Mouse (Mus musculus): ENCODE results near the gene Flt3l.
"Not testable (repeated sequence)": the region's sequence is repeated elsewhere in the genome, so short reads cannot be mapped to it uniquely, and the experiment has no call there.

Flt3l gene

GRCm38 (mm10) chr7:45141319-45141718 lies 5.1 kb upstream of the Flt3l start:
- DNase-seq: no peak

DNA sequence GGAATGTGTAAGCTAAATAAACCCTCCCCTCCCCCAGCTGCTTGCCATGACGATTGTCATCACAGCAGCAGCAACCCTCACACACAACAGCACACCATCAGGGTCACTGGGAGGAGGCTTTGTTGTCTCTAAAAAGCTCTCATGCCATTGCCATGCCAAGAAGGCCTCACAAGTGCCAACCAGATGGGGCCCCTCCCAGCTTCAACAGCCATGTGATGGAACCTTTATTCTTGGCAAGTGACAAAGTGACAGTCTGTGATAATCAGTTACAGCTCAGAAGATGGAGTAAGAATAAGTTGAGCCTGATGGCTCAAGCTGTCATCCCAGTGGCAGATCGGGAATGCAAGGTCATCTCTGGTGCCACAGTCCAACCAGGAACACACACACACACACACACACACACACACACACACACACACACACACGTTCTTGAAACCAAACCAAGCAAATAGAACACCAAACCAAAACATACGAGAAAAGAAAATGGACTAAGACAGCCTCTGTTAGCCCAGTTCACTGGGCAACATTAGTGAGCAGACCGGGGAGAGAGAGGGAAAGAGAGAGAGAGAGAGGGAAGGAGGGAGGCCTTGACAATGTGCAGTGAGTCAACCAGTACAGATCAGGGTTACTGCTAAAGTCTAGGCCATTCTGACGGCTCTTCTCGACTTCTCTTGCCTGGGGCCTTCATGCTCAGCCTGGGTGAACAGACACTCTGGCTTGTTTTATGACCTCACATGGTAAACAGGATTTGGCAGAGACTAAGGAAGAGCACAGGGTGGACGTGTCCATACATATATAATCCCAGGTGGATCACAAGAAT lies 3.9 kb upstream of the Flt3l start:
- no peak for DNase-seq

GRCm38 (mm10) chr7:45138403-45138802 lies 2.2 kb upstream of the Flt3l start:
- DNase-seq: no peak

DNA sequence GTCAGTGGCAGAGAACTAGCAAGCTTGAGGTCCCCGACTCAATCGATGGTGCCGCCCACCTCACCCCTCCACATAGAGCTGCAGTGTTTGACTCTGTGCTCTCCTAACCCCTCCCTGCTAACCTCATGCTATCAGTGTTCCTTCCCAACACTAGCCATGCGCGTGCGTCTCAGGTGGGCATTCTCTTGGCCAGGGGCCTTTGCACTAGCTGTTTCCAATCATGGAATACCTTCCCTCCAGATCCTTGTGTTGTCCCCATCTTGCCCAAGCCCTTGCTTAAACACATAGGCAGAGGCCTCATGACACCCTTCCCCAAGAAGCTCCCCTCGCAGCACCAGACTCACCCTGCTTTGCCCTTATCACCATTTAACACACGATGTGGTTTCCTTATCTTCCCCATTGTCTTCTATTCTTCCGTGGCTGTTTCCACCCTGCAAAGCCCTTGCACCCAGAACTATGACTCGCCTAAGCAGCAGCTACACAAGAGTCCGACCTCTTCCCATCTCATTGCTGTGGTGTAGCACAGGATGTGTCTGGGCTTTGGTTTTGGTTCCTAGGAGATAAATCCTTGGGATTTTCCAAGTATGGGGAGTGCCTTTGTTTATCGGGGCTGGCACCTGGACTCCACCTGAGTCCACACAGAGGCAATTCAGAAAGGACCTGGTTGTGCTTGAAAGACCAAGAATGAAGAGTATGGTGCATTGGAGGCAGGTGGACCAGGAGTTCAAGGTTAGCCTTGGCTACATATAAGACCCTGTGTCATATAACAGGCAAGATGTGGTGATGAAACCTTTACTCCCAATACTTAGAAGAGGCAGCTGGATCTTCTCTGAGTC lies 1.2 kb upstream of the Flt3l start:
- no peak for DNase-seq

DNA sequence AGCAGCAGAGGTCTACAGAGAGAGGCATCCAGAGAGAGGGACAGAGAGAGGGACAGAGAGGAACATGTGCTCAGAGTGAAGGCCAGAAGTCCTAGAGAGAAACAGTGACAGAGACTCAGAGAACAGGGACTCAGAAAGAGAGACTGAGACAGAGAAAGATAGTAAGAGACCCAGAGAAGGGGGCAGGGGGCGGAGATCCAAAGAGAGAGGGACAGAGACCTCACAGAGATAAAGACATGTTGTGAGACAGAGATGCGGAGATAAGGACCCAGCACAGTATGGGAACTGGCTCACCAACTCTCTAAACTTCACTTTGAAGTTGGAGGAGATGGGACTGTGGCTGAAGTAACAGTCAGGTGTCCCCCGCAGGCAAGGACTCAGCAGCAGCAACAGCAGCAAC lies 862 bp downstream of the Flt3l start:
- no peak for DNase-seq

DNA sequence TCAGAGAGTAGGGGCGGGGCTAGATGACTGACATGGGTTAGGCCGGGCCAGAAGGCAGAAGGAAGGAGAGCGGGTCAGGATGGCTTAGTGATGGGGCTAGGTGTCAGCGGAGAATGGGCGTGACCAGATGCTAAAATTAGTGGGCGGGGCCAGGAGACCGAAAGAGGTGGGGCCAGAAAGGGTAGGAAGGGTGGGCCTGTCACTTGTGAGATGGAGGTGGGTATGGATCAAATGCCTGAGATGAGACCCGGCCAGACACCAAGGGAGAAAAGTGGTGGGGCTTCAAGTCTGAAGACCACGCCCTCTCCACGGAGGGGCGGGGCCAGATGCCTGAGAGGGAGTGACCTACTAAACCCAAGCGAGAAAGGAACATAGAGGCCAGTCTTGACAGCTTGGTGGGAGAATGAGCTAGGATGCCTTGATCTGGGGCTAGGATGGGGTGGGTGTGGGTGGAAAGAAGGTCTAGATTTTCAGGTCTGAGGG lies 1.6 kb downstream of the Flt3l start:
- DNase-seq: peak; percentile 77

- no peak for DNase-seq
These were observed 2.6 kb downstream of the Flt3l start for GRCm38 (mm10) chr7:45133446-45134159.

DNA sequence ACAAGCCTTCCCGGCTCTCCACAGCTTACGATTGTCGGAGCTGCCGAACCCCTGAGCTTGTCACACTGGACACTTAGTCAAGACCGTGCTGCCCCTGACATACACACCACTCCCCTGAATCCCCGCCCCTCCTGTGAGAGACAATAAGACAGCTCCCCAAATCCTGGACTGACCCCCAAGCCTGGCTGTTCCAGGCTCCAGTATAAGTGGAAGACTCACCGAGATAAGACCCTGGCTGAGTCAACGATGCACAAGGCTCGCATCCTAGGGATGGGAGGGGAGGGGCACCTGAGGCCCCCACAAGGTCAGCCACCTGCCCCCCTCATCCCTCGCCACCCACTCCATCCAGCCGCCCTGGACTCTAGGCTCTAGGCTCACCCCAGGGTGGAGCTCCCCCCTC lies 4.4 kb downstream of the Flt3l start:
- no peak for DNase-seq

DNA sequence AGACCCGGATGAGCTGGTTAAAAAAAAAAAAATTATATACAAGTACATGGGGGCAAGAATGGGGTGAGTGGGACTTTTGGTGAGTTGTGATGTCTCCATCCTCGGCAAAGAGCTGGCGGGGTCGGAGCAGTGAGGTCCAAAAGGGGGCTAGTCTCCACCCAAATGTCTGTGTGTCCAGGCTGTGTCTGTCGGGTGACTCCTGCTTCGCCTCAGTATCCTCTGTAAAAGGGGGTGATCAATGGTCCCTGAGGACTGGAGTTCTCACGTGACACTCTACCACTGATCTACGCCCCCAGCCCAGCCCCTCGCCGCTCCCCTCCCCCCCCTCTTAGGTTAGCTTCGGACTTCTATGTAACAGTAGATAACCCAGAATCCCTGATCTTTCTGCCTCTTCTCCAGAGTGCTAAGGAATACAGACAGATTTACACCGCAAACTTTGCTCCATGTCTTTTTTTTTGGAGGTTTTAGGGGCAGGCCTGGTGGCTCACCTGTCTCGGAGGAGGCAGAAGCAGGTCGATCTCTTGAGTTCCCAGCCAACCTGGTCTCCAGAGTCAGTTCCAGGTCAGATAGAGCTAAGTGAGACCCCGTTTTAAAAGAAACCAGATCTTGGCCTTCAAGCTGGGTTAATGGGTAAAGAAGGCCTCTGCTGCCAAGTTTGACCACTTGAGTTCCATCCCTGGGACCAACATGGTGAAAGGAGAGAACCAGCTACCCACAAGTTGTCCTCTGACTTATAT lies 6.3 kb downstream of the Flt3l start:
- DNase-seq: no peak

DNA sequence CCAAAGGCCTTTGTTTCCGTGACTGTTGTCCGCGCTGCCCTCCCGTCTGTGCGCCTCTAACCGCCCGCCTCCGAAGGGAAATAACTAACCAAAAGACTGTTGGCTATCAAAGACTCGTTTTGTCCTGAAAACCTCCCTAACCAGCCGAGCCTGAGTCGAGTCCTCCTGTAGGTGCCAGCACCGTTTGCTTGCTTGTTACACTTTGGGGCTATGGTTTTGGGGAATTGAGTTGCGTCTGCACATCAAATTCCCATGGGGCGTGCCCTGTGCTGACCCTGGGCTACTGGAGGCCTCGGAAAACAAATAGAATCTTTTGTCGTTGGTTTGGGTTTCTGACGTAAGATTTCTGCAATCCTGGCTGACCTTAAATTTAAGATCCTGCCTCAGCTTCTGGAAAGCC lies 6.9 kb downstream of the Flt3l start:
- DNase-seq: no peak

GRCm38 (mm10) chr7:45128624-45129246 lies 7.5 kb downstream of the Flt3l start, which contains the start of gene Rpl13a:
TSS of gene Rpl13a (minus strand) at chr7:45128761.
- peak; percentile 100 for DNase-seq

DNA sequence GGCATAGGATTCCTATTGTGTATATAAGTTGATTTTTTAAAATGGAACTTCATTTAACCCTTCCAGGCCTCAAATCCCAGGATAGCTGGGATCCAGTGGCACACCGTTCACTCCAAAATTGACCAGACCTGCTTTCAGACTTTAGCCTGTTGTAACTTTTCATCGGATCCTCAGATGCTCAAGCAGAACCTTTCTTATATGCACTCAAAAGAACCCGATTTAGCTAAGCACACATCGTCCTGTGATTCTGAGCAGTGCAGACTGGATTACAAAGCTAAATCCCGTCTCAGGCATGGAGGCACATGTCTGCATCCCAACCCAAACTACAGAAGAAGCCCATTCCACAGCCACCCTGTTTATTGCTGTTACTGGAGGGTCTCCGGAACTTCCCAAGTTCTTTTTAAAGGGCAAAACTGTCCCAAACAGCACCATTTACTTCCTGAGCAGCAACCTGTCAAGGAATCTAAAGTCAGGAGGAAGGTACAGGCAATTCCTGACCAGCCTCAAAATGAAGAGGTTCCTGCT lies 8.5 kb downstream of the Flt3l start:
- DNase-seq: no peak

GRCm38 (mm10) chr7:45126844-45127699 lies 9.2 kb downstream of the Flt3l start:
- DNase-seq: no peak

- no peak for DNase-seq
These were observed 9.9 kb downstream of the Flt3l start for GRCm38 (mm10) chr7:45126147-45126843.

- DNase-seq: not testable (repeated sequence)
These were observed 10.6 kb downstream of the Flt3l start for GRCm38 (mm10) chr7:45125649-45126048.

GRCm38 (mm10) chr7:45125144-45125600 lies 11.1 kb downstream of the Flt3l start:
- DNase-seq: peak; percentile 45

- DNase-seq: peak; percentile 100
These were observed 11.7 kb downstream of the Flt3l start, which contains the start of gene Rps11 for GRCm38 (mm10) chr7:45124224-45125143. TSS of gene Rps11 (minus strand) at chr7:45124439.

GRCm38 (mm10) chr7:45123186-45123570 lies 13.1 kb downstream of the Flt3l start:
- DNase-seq: peak; percentile 20

Measured in retina, postnatal 1 day (tissue).